Comparison of ENCODE assay signal across 8 mouse cellular contexts in genomic region chr1:44101448-44102225, GRCm38 (mm10). TPM values are rescaled to one million over a fixed set of nuclear protein-coding genes. Genes with fewer than 3 reads are reported as not detected.
A peak's percentile ranks its signal among the peaks of the same experiment; 100 is the strongest.
DNase-seq lines count a peak whose midpoint lies in the region; ATAC-seq lines count a peak whose summit lies in the region.

No protein-coding gene starts in this region.

- no peaks in the 10 kb centered on the region for H3K27me3 ChIP-seq in forebrain, embryonic 11.5 days (ENCODE audit: control insufficient read depth, insufficient read depth, low read length)
- no peaks in the 10 kb centered on the region for H3K27me3 ChIP-seq in hindbrain, embryonic 15.5 days
- H3K27me3 ChIP-seq in limb, embryonic 13.5 days: no peaks in the 10 kb centered on the region
- H3K27me3 ChIP-seq in midbrain, embryonic 13.5 days: no peaks in the 10 kb centered on the region
- H3K27me3 ChIP-seq in splenic B cell, adult 2 months (ENCODE audit: control insufficient read depth, insufficient read depth, low read length, poor library complexity, severe bottlenecking): no peaks in the 10 kb centered on the region

- no peaks in the 10 kb centered on the region for H3K9me3 ChIP-seq in forebrain, embryonic 11.5 days (ENCODE audit: control insufficient read depth, low read length)
- no peaks in the 10 kb centered on the region for H3K9me3 ChIP-seq in hindbrain, embryonic 15.5 days
- peaks cover 4% of the 10 kb centered on the region; the same call in 1 of the 2 replicates for H3K9me3 ChIP-seq in limb, embryonic 13.5 days
- H3K9me3 ChIP-seq in midbrain, embryonic 13.5 days: no peaks in the 10 kb centered on the region

- H3K4me1 ChIP-seq in forebrain, embryonic 11.5 days (replicated peaks; ENCODE audit: control insufficient read depth, insufficient read depth, low read length): peaks cover 3% of the 10 kb centered on the region; the same call in 1 of the 2 replicates
- H3K4me1 ChIP-seq in hindbrain, embryonic 15.5 days (replicated peaks): peaks cover 14% of the 10 kb centered on the region
- H3K4me1 ChIP-seq in limb, embryonic 13.5 days: peaks cover 13% of the 10 kb centered on the region
- H3K4me1 ChIP-seq in midbrain, embryonic 13.5 days (replicated peaks): peaks cover 14% of the 10 kb centered on the region

- peak overlapping the region; percentile 76 for H3K4me3 ChIP-seq in forebrain, embryonic 11.5 days (ENCODE audit: low read depth, low read length)
- H3K4me3 ChIP-seq in hindbrain, embryonic 15.5 days: peak overlapping the region; percentile 65
- peak overlapping the region; percentile 84 for H3K4me3 ChIP-seq in limb, embryonic 13.5 days
- H3K4me3 ChIP-seq in midbrain, embryonic 13.5 days (replicated peaks): peak overlapping the region; percentile 80

- WGBS in forebrain, embryonic 11.5 days: under 1% methylated on average over 54 of the region's 55 CpGs
- WGBS in hindbrain, embryonic 15.5 days: under 1% methylated on average over 54 of the region's 55 CpGs
- WGBS in limb, embryonic 13.5 days: under 1% methylated on average over 55 of the region's 55 CpGs
- under 1% methylated on average over 55 of the region's 55 CpGs for WGBS in midbrain, embryonic 13.5 days

- ATAC-seq in forebrain, embryonic 11.5 days (replicated peaks; ENCODE audit: low FRiP score): peak; percentile 80
- ATAC-seq in hindbrain, embryonic 15.5 days (ENCODE audit: low FRiP score, low read depth): peak; percentile 80
- ATAC-seq in limb, embryonic 13.5 days (ENCODE audit: low FRiP score, low read depth): peak; percentile 70
- peak; percentile 88 for ATAC-seq in midbrain, embryonic 13.5 days

- H3K4me2 ChIP-seq in forebrain, embryonic 11.5 days (ENCODE audit: low read depth, low read length, severe bottlenecking): peak overlapping the region; percentile 45
- H3K4me2 ChIP-seq in hindbrain, embryonic 15.5 days: peak overlapping the region; percentile 84
- peak overlapping the region; percentile 77 for H3K4me2 ChIP-seq in limb, embryonic 13.5 days (replicated peaks)
- H3K4me2 ChIP-seq in midbrain, embryonic 13.5 days (replicated peaks): peak overlapping the region; percentile 70

- H3K36me3 ChIP-seq in forebrain, embryonic 11.5 days (ENCODE audit: control insufficient read depth, insufficient read depth, low read length): no peaks in the 10 kb centered on the region; the same call in 1 of the 2 replicates
- peaks cover 15% of the 10 kb centered on the region for H3K36me3 ChIP-seq in hindbrain, embryonic 15.5 days
- H3K36me3 ChIP-seq in limb, embryonic 13.5 days: peaks cover 33% of the 10 kb centered on the region
- peaks cover 25% of the 10 kb centered on the region for H3K36me3 ChIP-seq in midbrain, embryonic 13.5 days
- H3K36me3 ChIP-seq in splenic B cell, adult 2 months (ENCODE audit: control insufficient read depth, insufficient read depth, low read length, poor library complexity, severe bottlenecking): no peaks in the 10 kb centered on the region

- DNase-seq in kidney, adult 11 months: peak; percentile 21
- no peak for DNase-seq in kidney, adult 18-20 months
- DNase-seq in c-Kit-positive CD71-positive TER-119-negative erythroid progenitor cells, embryonic 14.5 days (ENCODE audit: low read depth): peak; percentile 49
- DNase-seq in forebrain, embryonic 11.5 days (ENCODE audit: low spot score): peak; percentile 74
- DNase-seq in splenic B cell, adult 2 months (ENCODE audit: low read depth, low spot score): peak; percentile 77

- H3K9ac ChIP-seq in forebrain, embryonic 11.5 days (ENCODE audit: low read length): peak overlapping the region; percentile 79
- peak overlapping the region; percentile 56 for H3K9ac ChIP-seq in hindbrain, embryonic 15.5 days
- peak overlapping the region; percentile 81 for H3K9ac ChIP-seq in limb, embryonic 13.5 days
- H3K9ac ChIP-seq in midbrain, embryonic 13.5 days (replicated peaks): peak overlapping the region; percentile 82

- H3K27ac ChIP-seq in forebrain, embryonic 11.5 days (ENCODE audit: low read depth, low read length): peak overlapping the region; percentile 82
- H3K27ac ChIP-seq in hindbrain, embryonic 15.5 days (replicated peaks): peak overlapping the region; percentile 79
- peak overlapping the region; percentile 80 for H3K27ac ChIP-seq in limb, embryonic 13.5 days
- H3K27ac ChIP-seq in midbrain, embryonic 13.5 days: peak overlapping the region; percentile 83

RNA-seq across cellular contexts. Expression of gene Tex30, which starts 0.6 kb away (rescaled TPM):
- 116 and 123 TPM in 2 replicates for polyA plus RNA-seq in forebrain, embryonic 11.5 days (2014; fragmentation: Nextera tagmentation; extraction: Ambion mirVana)
- 41.3 and 43.7 TPM in 2 replicates for polyA plus RNA-seq in hindbrain, embryonic 15.5 days (2015; fragmentation: Nextera tagmentation; extraction: Ambion mirVana)
- polyA plus RNA-seq in limb, embryonic 13.5 days (2015; fragmentation: Nextera tagmentation; extraction: Ambion mirVana): 76.5 and 83.3 TPM in 2 replicates
- polyA plus RNA-seq in midbrain, embryonic 13.5 days (2015; fragmentation: Nextera tagmentation; extraction: Ambion mirVana): 62.3 and 66.8 TPM in 2 replicates

RNA-seq across cellular contexts. Expression of gene Kdelc1, which starts 17.0 kb away (rescaled TPM):
- 62.0 and 63.5 TPM in 2 replicates for polyA plus RNA-seq in forebrain, embryonic 11.5 days (2014; fragmentation: Nextera tagmentation; extraction: Ambion mirVana)
- 26.8 and 29.1 TPM in 2 replicates for polyA plus RNA-seq in hindbrain, embryonic 15.5 days (2015; fragmentation: Nextera tagmentation; extraction: Ambion mirVana)
- 81.0 and 82.0 TPM in 2 replicates for polyA plus RNA-seq in limb, embryonic 13.5 days (2015; fragmentation: Nextera tagmentation; extraction: Ambion mirVana)
- 33.4 and 35.1 TPM in 2 replicates for polyA plus RNA-seq in midbrain, embryonic 13.5 days (2015; fragmentation: Nextera tagmentation; extraction: Ambion mirVana)

RNA-seq across cellular contexts. Expression of gene Bivm, which starts 17.1 kb away (rescaled TPM):
- 27.6 and 32.1 TPM in 2 replicates for polyA plus RNA-seq in forebrain, embryonic 11.5 days (2014; fragmentation: Nextera tagmentation; extraction: Ambion mirVana)
- polyA plus RNA-seq in hindbrain, embryonic 15.5 days (2015; fragmentation: Nextera tagmentation; extraction: Ambion mirVana): 29.4 and 30.4 TPM in 2 replicates
- polyA plus RNA-seq in limb, embryonic 13.5 days (2015; fragmentation: Nextera tagmentation; extraction: Ambion mirVana): 20.8 and 22.8 TPM in 2 replicates
- 30.5 and 30.8 TPM in 2 replicates for polyA plus RNA-seq in midbrain, embryonic 13.5 days (2015; fragmentation: Nextera tagmentation; extraction: Ambion mirVana)

RNA-seq across cellular contexts. Expression of gene Gm8251, which starts 39.9 kb away (rescaled TPM):
- 0.28 TPM in 2 replicates for polyA plus RNA-seq in forebrain, embryonic 11.5 days (2014; fragmentation: Nextera tagmentation; extraction: Ambion mirVana)
- polyA plus RNA-seq in hindbrain, embryonic 15.5 days (2015; fragmentation: Nextera tagmentation; extraction: Ambion mirVana): 0.05 TPM in 1 of 2 replicates, not detected in the other
- polyA plus RNA-seq in limb, embryonic 13.5 days (2015; fragmentation: Nextera tagmentation; extraction: Ambion mirVana): 0.10 and 0.13 TPM in 2 replicates
- 0.11 and 0.14 TPM in 2 replicates for polyA plus RNA-seq in midbrain, embryonic 13.5 days (2015; fragmentation: Nextera tagmentation; extraction: Ambion mirVana)

RNA-seq across cellular contexts. Expression of gene Ercc5, which starts 45.9 kb away (rescaled TPM):
- polyA plus RNA-seq in forebrain, embryonic 11.5 days (2014; fragmentation: Nextera tagmentation; extraction: Ambion mirVana): 36.0 and 40.9 TPM in 2 replicates
- polyA plus RNA-seq in hindbrain, embryonic 15.5 days (2015; fragmentation: Nextera tagmentation; extraction: Ambion mirVana): 25.2 and 27.7 TPM in 2 replicates
- 26.9 and 28.3 TPM in 2 replicates for polyA plus RNA-seq in limb, embryonic 13.5 days (2015; fragmentation: Nextera tagmentation; extraction: Ambion mirVana)
- polyA plus RNA-seq in midbrain, embryonic 13.5 days (2015; fragmentation: Nextera tagmentation; extraction: Ambion mirVana): 39.7 and 40.0 TPM in 2 replicates
